Mouse (Mus musculus): ENCODE data around the gene Hist1h4m. TPM values are rescaled to one million over a fixed set of nuclear protein-coding genes. Genes with fewer than 3 reads are reported as not detected.
"Not testable (repeated sequence)": the region's sequence is repeated elsewhere in the genome, so short reads cannot be mapped to it uniquely, and the experiment has no call there.

The Hist1h4m gene
- not detected in 2 replicates for polyA plus RNA-seq (2014; fragmentation: Nextera tagmentation; extraction: Ambion mirVana)

DNA sequence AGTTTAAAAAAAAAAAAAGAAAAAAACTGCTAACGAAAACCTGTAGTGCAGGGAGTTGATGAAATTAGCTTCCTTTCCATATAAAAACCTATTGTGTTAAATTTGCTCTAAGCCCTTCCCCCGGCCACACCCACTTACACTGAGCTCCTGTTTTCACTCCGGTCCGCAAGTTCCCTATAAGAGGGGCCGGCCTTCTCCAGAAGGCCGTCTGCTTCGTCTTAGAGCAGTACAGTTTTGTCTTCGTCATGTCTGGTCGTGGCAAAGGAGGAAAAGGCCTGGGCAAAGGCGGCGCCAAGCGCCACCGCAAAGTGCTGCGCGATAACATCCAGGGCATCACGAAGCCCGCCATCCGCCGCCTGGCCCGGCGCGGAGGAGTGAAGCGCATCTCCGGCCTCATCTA, at the start of gene Hist1h4m:
Gene Hist1h4m, plus strand, starts transcription at position 208 of the 400 bp plus-strand sequence.
- no CpG with 5 or more reads among the region's 24 CpGs for WGBS
- H3K4me3 ChIP-seq (ENCODE audit: low read depth, low read length) = not testable (repeated sequence)

DNA sequence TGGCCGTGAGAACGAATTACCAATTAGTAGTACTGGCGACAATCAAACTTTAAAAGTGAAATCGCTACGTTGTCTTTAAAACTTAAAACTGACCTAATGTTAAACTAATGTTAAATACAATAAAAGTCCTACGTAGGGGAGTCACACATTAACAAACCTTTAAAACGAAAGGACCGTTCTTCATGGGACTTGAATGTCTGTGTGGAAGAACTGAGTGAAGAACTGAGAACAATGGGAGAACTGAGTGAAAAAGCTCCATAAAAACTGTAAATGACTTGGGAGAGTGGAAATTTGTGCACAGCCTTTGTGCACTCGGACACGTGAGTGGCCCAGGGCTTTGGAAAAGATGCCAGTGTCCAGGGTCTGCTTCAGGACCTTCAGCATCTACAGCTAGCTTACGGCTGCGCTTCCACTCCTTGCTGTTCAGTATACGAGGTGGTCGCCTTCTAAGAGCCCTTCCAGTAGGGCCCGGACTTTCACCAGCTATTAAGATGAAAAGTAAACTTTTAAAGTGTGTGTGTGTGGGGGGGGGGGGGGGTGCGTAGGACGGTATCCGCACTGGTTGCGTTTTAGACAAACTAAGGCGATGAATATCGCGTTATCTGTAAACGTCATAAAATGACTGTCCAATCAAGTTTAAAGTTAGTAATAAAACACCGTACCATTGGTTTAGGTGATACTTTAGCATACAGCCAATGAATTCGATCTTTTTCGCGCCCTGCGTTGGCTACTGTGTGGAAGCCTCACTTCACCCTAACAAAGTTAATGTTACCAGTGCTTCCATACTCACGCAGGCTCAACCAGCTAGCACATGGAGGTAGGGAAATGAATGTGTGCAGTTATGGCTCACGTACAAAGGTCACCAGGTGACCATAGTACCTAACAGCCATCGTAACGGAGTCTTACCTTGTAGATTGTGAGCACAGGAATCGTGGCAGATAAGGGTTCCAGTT, 32.5 kb upstream of the Hist1h4m start:
- Histone ChIP-seq H3K27me3 (replicated peaks; ENCODE audit: control insufficient read depth, insufficient read depth, low read length) (no peaks in the 10 kb centered on the region), H3K9ac (ENCODE audit: low read depth, low read length) (peak overlapping the region; percentile 98), H3K4me2 (peak overlapping the region; percentile 94), H3K9me3 (ENCODE audit: control insufficient read depth, low read length) (no peaks in the 10 kb centered on the region), H3K27ac (ENCODE audit: low read depth, low read length) (peak overlapping the region; percentile 100), H3K4me3 (ENCODE audit: low read depth, low read length) (peak overlapping the region; percentile 62), H3K4me1 (replicated peaks; ENCODE audit: control insufficient read depth, insufficient read depth, low read length) (peaks cover 15% of the 10 kb centered on the region), H3K36me3 (ENCODE audit: control insufficient read depth, insufficient read depth, low read length) (no peaks in the 10 kb centered on the region)
- WGBS = 5% methylated on average over 33 of the region's 33 CpGs
- ATAC-seq (replicated peaks; ENCODE audit: low FRiP score) (peak; percentile 71), DNase-seq (ENCODE audit: low spot score) (peak; percentile 77)

More for the DNA sequence above, at the start of gene Hist1h4m:
- not testable (repeated sequence) for H3K27me3 ChIP-seq (replicated peaks; ENCODE audit: control insufficient read depth, insufficient read depth, low read length); H3K9ac ChIP-seq (ENCODE audit: low read depth, low read length); DNase-seq (ENCODE audit: low spot score); H3K36me3 ChIP-seq (ENCODE audit: control insufficient read depth, insufficient read depth, low read length); H3K4me1 ChIP-seq (replicated peaks; ENCODE audit: control insufficient read depth, insufficient read depth, low read length); H3K9me3 ChIP-seq (ENCODE audit: control insufficient read depth, low read length)
- Histone ChIP-seq H3K4me2 (peak within 1 kb of the TSS; percentile 38; the same call in 1 of the 2 replicates), H3K27ac (ENCODE audit: low read depth, low read length) (peak within 1 kb of the TSS; percentile 74)
- peak; percentile 56 for ATAC-seq (replicated peaks; ENCODE audit: low FRiP score)

DNA sequence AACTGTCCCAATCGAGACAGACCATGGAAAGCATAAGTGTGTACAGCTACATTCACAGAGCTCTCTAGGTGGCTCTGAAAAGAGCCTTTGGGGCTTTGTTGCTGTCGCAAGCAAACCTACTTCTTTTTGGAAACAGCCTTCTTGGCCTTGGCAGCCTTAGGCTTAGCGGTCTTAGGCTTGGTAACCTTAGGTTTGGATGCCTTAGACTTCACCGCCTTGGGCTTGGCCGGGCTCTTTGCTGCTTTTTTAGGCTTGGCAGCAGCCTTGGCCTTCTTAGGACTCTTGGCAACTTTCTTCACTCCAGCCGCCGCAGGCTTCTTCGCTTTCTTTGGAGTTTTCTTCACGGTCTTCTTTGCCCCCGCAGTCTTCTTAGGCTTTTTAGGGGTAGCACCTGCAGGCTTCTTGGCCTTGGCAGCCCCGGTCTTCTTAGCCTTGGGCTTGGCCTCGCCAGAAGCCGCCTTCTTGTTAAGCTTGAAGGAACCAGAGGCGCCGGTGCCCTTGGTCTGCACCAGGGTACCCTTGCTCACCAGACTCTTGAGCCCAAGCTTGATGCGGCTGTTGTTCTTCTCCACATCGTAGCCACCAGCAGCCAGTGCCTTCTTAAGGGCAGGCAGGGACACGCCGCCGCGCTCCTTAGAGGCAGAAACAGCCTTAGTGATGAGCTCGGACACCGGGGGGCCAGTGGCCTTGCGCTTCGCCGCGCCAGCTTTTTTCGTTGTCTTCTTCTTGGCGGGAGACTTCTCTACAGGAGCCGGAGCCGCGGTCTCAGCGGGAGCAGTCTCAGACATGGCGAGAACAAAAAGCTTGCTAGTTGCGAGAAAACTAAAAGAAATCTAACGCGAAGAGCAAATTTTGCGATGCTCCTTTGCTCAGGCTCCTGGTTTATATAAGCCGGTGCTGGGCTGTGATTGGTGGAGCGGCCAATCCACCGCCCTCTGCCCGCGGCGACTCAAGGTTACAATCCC, 31.5 kb upstream of the Hist1h4m start, which contains the start of gene Hist1h1b:
Gene Hist1h1b, minus strand, starts transcription at position 859 of the 965 bp plus-strand sequence.
- under 1% methylated on average over 44 of the region's 44 CpGs for WGBS
- peak within 1 kb of the TSS; percentile 94 for H3K4me2 ChIP-seq
- no peaks in the 10 kb centered on the region for H3K9me3 ChIP-seq (ENCODE audit: control insufficient read depth, low read length)
- ATAC-seq (replicated peaks; ENCODE audit: low FRiP score) (peak; percentile 52), DNase-seq (ENCODE audit: low spot score) (peak; percentile 84)
- H3K9ac ChIP-seq (ENCODE audit: low read depth, low read length) = peak within 1 kb of the TSS; percentile 98
- H3K27ac ChIP-seq (ENCODE audit: low read depth, low read length) = peak within 1 kb of the TSS; percentile 100
- H3K4me1 ChIP-seq (replicated peaks; ENCODE audit: control insufficient read depth, insufficient read depth, low read length) = peaks cover 18% of the 10 kb centered on the region
- peak within 1 kb of the TSS; percentile 62 for H3K4me3 ChIP-seq (ENCODE audit: low read depth, low read length)
- H3K27me3 ChIP-seq (replicated peaks; ENCODE audit: control insufficient read depth, insufficient read depth, low read length) = no peaks in the 10 kb centered on the region
- no peaks in the 10 kb centered on the region for H3K36me3 ChIP-seq (ENCODE audit: control insufficient read depth, insufficient read depth, low read length)

DNA sequence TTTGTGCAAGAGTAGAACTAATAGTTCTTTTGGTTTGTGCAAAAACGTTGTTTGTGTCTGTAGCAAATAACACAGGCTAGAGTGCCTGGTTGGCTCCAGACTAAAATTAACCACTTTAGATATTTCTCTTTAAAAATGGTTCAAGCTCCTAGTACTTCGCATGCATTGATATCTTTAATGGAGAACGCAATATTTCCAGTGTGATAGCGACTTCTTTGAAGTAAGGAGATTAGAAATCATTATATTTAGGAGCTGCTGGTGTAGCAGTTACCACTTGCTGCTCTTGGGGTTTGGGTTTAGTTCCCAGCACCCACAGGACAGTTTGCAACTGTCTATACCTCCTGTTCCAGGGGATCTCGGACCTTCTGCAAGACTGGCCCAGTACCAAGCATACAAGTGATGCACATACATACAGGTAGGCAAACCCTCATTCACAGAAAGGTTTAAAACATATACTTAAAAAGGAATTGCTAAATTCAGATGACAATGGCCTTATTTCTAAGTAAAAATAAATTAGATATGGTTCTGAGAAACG, 30.5 kb upstream of the Hist1h4m start:
- H3K9me3 ChIP-seq (ENCODE audit: control insufficient read depth, low read length) = no peaks in the 10 kb centered on the region
- peak overlapping the region; percentile 100 for H3K27ac ChIP-seq (ENCODE audit: low read depth, low read length)
- 41% methylated on average over 6 of the region's 6 CpGs for WGBS
- no peaks in the 10 kb centered on the region for H3K36me3 ChIP-seq (ENCODE audit: control insufficient read depth, insufficient read depth, low read length)
- H3K4me3 ChIP-seq (ENCODE audit: low read depth, low read length) = peak overlapping the region; percentile 62
- H3K4me2 ChIP-seq = peak overlapping the region; percentile 94
- H3K4me1 ChIP-seq (replicated peaks; ENCODE audit: control insufficient read depth, insufficient read depth, low read length) = peaks cover 24% of the 10 kb centered on the region
- peak overlapping the region; percentile 65 for H3K9ac ChIP-seq (ENCODE audit: low read depth, low read length)
- no peaks in the 10 kb centered on the region for H3K27me3 ChIP-seq (replicated peaks; ENCODE audit: control insufficient read depth, insufficient read depth, low read length)
- ATAC-seq (replicated peaks; ENCODE audit: low FRiP score) (no peak), DNase-seq (ENCODE audit: low spot score) (no peak)

DNA sequence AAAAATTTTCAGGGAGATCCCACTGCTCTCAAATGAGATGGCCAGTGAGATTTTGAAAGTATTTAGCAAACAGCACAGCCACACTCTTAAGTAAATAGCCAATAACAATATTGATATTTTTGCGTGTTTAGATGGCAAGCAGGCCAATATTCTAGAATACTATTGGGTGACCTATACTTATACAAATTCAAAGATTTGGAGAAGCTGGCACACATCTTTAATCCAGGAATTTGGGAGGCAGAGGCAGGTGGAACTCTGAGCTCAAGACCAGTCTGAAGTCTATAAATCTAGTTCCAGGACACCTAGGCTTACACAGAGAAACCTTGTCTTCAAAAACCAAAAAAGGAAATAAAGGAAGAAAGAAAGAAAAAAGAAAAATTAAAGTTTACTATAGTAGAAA, 29.9 kb upstream of the Hist1h4m start:
- peak overlapping the region; percentile 100 for H3K27ac ChIP-seq (ENCODE audit: low read depth, low read length)
- ATAC-seq (replicated peaks; ENCODE audit: low FRiP score) = no peak
- 75% methylated on average over 1 of the region's 1 CpGs for WGBS
- peak overlapping the region; percentile 79 for H3K4me2 ChIP-seq
- H3K4me1 ChIP-seq (replicated peaks; ENCODE audit: control insufficient read depth, insufficient read depth, low read length) = peaks cover 21% of the 10 kb centered on the region
- H3K36me3 ChIP-seq (ENCODE audit: control insufficient read depth, insufficient read depth, low read length) = no peaks in the 10 kb centered on the region
- peak overlapping the region; percentile 12; the same call in 1 of the 2 replicates for H3K4me3 ChIP-seq (ENCODE audit: low read depth, low read length)
- DNase-seq (ENCODE audit: low spot score) = no peak
- H3K9me3 ChIP-seq (ENCODE audit: control insufficient read depth, low read length) = no peaks in the 10 kb centered on the region
- no peaks in the 10 kb centered on the region for H3K27me3 ChIP-seq (replicated peaks; ENCODE audit: control insufficient read depth, insufficient read depth, low read length)
- H3K9ac ChIP-seq (ENCODE audit: low read depth, low read length) = peak overlapping the region; percentile 52; the same call in 1 of the 2 replicates

DNA sequence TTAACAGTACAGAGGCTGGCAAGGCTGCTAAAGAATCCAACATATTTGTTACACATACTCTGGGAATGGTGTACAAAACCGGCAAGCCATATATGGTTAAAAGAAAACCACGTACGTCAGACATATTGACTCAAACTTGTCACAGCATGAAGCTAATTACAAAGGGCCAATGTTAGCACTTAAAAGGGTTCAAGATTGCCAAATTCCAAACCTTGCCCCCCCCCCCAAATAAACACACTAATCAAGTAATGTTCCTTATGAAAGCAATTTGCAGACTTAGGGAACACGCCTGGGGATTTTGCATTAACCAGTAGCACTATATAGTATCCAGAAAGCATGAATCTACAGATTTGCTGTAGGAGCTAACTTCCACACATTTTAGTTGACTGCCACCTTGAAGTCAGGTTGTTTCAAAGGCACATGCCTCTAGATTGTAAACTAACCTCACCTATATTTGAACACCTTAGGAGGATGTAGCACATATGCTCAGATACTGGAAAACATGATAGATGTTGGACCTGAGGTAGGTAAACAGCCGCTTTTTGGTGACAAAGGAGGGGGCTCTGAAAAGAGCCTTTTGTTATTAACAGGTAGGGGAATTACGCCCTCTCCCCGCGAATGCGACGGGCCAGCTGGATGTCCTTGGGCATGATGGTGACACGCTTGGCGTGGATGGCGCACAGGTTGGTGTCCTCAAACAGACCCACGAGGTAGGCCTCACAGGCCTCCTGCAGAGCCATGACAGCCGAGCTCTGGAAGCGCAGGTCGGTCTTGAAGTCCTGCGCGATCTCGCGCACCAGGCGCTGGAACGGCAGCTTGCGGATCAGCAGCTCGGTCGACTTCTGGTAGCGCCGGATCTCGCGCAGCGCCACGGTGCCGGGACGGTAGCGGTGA, 28.9 kb upstream of the Hist1h4m start:
- peak overlapping the region; percentile 79 for H3K9ac ChIP-seq (ENCODE audit: low read depth, low read length)
- WGBS = under 1% methylated on average over 14 of the region's 35 CpGs
- H3K27ac ChIP-seq (ENCODE audit: low read depth, low read length) = peak overlapping the region; percentile 98
- H3K27me3 ChIP-seq (replicated peaks; ENCODE audit: control insufficient read depth, insufficient read depth, low read length); H3K9me3 ChIP-seq (ENCODE audit: control insufficient read depth, low read length); H3K36me3 ChIP-seq (ENCODE audit: control insufficient read depth, insufficient read depth, low read length): not testable (repeated sequence)
- peaks cover 15% of the 10 kb centered on the region for H3K4me1 ChIP-seq (replicated peaks; ENCODE audit: control insufficient read depth, insufficient read depth, low read length)
- peak overlapping the region; percentile 79 for H3K4me2 ChIP-seq
- peak; percentile 5; the same call in 1 of the 2 replicates for ATAC-seq (replicated peaks; ENCODE audit: low FRiP score)
- peak overlapping the region; percentile 44 for H3K4me3 ChIP-seq (ENCODE audit: low read depth, low read length)
- peak; percentile 58 for DNase-seq (ENCODE audit: low spot score)

DNA sequence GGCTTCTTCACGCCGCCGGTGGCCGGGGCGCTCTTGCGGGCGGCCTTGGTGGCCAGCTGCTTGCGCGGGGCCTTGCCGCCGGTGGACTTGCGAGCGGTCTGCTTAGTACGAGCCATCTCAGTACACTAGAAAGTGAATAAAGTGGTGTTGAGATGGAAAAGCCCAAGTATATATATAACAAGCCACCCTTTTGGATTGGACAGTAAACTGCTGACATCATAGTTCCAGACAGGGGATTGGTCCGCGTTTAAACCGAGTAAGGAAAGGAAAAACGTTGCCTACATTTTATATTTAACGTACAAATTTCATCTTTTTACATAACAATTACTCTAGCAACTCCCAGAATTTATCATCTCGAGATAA, 28.3 kb upstream of the Hist1h4m start, which contains the start of gene Hist1h3i:
Gene Hist1h3i, minus strand, starts transcription at position 116 of the 363 bp plus-strand sequence.
- H3K36me3 ChIP-seq (ENCODE audit: control insufficient read depth, insufficient read depth, low read length) = no peaks in the 10 kb centered on the region
- peak; percentile 49 for ATAC-seq (replicated peaks; ENCODE audit: low FRiP score)
- peak within 1 kb of the TSS; percentile 79 for H3K4me2 ChIP-seq
- under 1% methylated on average over 13 of the region's 20 CpGs for WGBS
- peaks cover 19% of the 10 kb centered on the region for H3K4me1 ChIP-seq (replicated peaks; ENCODE audit: control insufficient read depth, insufficient read depth, low read length)
- H3K9ac ChIP-seq (ENCODE audit: low read depth, low read length) = peak within 1 kb of the TSS; percentile 79
- peak; percentile 53 for DNase-seq (ENCODE audit: low spot score)
- peak within 1 kb of the TSS; percentile 98 for H3K27ac ChIP-seq (ENCODE audit: low read depth, low read length)
- no peaks in the 10 kb centered on the region for H3K9me3 ChIP-seq (ENCODE audit: control insufficient read depth, low read length)
- H3K4me3 ChIP-seq (ENCODE audit: low read depth, low read length) = peak within 1 kb of the TSS; percentile 44
- no peaks in the 10 kb centered on the region for H3K27me3 ChIP-seq (replicated peaks; ENCODE audit: control insufficient read depth, insufficient read depth, low read length)
